Comparison of ENCODE assay signal across 9 mouse cellular contexts in the genomic region with DNA sequence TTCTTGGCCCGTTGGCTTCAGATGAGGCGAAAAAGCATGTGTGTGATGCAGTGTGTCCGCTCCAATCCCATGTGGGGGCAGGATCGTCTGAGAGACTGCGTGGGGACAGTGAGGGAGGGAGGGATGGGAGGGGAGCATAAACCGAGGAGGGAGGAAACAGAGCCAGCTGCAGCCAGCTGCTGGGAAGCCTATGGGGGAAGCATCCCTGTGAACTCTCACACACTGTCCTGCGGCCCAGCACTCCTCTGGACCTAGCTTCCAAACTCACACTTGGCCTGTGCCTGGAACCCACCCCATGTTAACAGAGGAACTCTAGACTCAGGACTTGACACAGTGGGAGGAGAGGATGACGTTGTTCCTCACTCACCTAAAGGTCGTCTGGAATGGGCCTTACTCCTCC. TPM values are rescaled to one million over a fixed set of nuclear protein-coding genes. Genes with fewer than 3 reads are reported as not detected.
DNase-seq lines count a peak whose midpoint lies in the region; ATAC-seq lines count a peak whose summit lies in the region.
"Had no signal": no experiment of that assay in that cellular context is flagged by ENCODE, and none has a peak within 500 bp of the region (broad histone marks: within the 10 kb centered on the region; RNA-seq: fewer than 3 reads in every experiment).

No protein-coding gene starts in this region.

- H3K9ac ChIP-seq in intestine, embryonic 14.5 days (ENCODE audit: low read length): no peak overlapping the region
- H3K9ac ChIP-seq in lung, embryonic 15.5 days: no peak overlapping the region; the same call in 1 of the 2 replicates

- peaks cover 18% of the 10 kb centered on the region for H3K4me1 ChIP-seq in intestine, embryonic 14.5 days (replicated peaks; ENCODE audit: control insufficient read depth, insufficient read depth, low read length)
- H3K4me1 ChIP-seq in lung, embryonic 15.5 days: peaks cover 29% of the 10 kb centered on the region

- DNase-seq in urinary bladder, postnatal 4 days (ENCODE audit: low spot score in 2 of 2): peak; percentile 71 to 77
- no peak for DNase-seq in urinary bladder, postnatal 25 days (ENCODE audit: low spot score)
- DNase-seq in intestine, embryonic 14.5 days (ENCODE audit: low spot score): peak; percentile 73
- DNase-seq in layer of hippocampus, adult 11-12 months (ENCODE audit: low spot score): no peak
- no peak for DNase-seq in thymus, postnatal 14 days
- DNase-seq in embryo, embryonic 11 days: no peak
- DNase-seq in retina, embryonic 14.5 days (ENCODE audit: low spot score): no peak

- peak; percentile 72 for ATAC-seq in intestine, embryonic 14.5 days (replicated peaks; ENCODE audit: low FRiP score, low TSS enrichment, low read depth)
- peak; percentile 85 for ATAC-seq in lung, embryonic 15.5 days (ENCODE audit: borderline replicate concordance, extremely low read depth, low FRiP score, low TSS enrichment)

- H3K36me3 ChIP-seq in intestine, embryonic 14.5 days (ENCODE audit: control insufficient read depth, insufficient read depth, low read length): peaks cover 13% of the 10 kb centered on the region
- H3K36me3 ChIP-seq in lung, embryonic 15.5 days: peaks cover 23% of the 10 kb centered on the region; the same call in 1 of the 2 replicates

- H3K27ac ChIP-seq in intestine, embryonic 14.5 days (ENCODE audit: low read depth): peak overlapping the region; percentile 92
- H3K27ac ChIP-seq in lung, embryonic 15.5 days: peak overlapping the region; percentile 81

- no peaks in the 10 kb centered on the region for H3K27me3 ChIP-seq in intestine, embryonic 14.5 days (replicated peaks; ENCODE audit: control insufficient read depth, insufficient read depth, low read length)
- no peaks in the 10 kb centered on the region for H3K27me3 ChIP-seq in lung, embryonic 15.5 days

- no peak overlapping the region for H3K4me3 ChIP-seq in intestine, embryonic 14.5 days (ENCODE audit: low read depth, low read length)
- H3K4me3 ChIP-seq in lung, embryonic 15.5 days: no peak overlapping the region
- H3K4me3 ChIP-seq: megakaryocyte, embryonic 14.5 days had no signal

- no peaks in the 10 kb centered on the region for H3K9me3 ChIP-seq in intestine, embryonic 14.5 days (ENCODE audit: control insufficient read depth, low read length)
- no peaks in the 10 kb centered on the region for H3K9me3 ChIP-seq in lung, embryonic 15.5 days
- H3K9me3 ChIP-seq: megakaryocyte, embryonic 14.5 days had no signal

- no peak overlapping the region for H3K4me2 ChIP-seq in intestine, embryonic 14.5 days (ENCODE audit: low read length)
- H3K4me2 ChIP-seq in lung, embryonic 15.5 days: no peak overlapping the region

- 33% methylated on average over 9 of the region's 9 CpGs for WGBS in intestine, embryonic 14.5 days
- WGBS in lung, embryonic 15.5 days: 48% methylated on average over 9 of the region's 9 CpGs

RNA-seq across cellular contexts. Expression of gene Nthl1, which starts 6.4 kb away (rescaled TPM):
- polyA plus RNA-seq in intestine, embryonic 14.5 days (2014; fragmentation: Nextera tagmentation; extraction: Ambion mirVana): 18.6 and 22.9 TPM in 2 replicates
- polyA plus RNA-seq in lung, embryonic 15.5 days (2015; fragmentation: Nextera tagmentation; extraction: Ambion mirVana): 17.2 and 19.6 TPM in 2 replicates

RNA-seq across cellular contexts. Expression of gene Tsc2, which starts 6.4 kb away (rescaled TPM):
- polyA plus RNA-seq in intestine, embryonic 14.5 days (2014; fragmentation: Nextera tagmentation; extraction: Ambion mirVana): 55.8 and 59.3 TPM in 2 replicates
- polyA plus RNA-seq in lung, embryonic 15.5 days (2015; fragmentation: Nextera tagmentation; extraction: Ambion mirVana): 48.2 and 53.5 TPM in 2 replicates

RNA-seq across cellular contexts. Expression of gene Slc9a3r2, which starts 11.3 kb away (rescaled TPM):
- polyA plus RNA-seq in intestine, embryonic 14.5 days (2014; fragmentation: Nextera tagmentation; extraction: Ambion mirVana): 51.7 and 58.2 TPM in 2 replicates
- 87.3 and 92.4 TPM in 2 replicates for polyA plus RNA-seq in lung, embryonic 15.5 days (2015; fragmentation: Nextera tagmentation; extraction: Ambion mirVana)

RNA-seq across cellular contexts. Expression of gene Npw, which starts 19.4 kb away (rescaled TPM):
- not detected in 2 replicates for polyA plus RNA-seq in intestine, embryonic 14.5 days (2014; fragmentation: Nextera tagmentation; extraction: Ambion mirVana)
- 2.1 and 2.3 TPM in 2 replicates for polyA plus RNA-seq in lung, embryonic 15.5 days (2015; fragmentation: Nextera tagmentation; extraction: Ambion mirVana)

RNA-seq across cellular contexts. Expression of gene Zfp598, which starts 30.6 kb away (rescaled TPM):
- 28.0 and 30.6 TPM in 2 replicates for polyA plus RNA-seq in intestine, embryonic 14.5 days (2014; fragmentation: Nextera tagmentation; extraction: Ambion mirVana)
- 21.2 and 22.2 TPM in 2 replicates for polyA plus RNA-seq in lung, embryonic 15.5 days (2015; fragmentation: Nextera tagmentation; extraction: Ambion mirVana)

Comparison
In these comparisons a context has a peak if more than half of its experiments do, and no peak if none do; other contexts are left out.
1. DNase-seq: peak in urinary bladder, postnatal 4 days (2 of 2) and intestine, embryonic 14.5 days (single experiment); none in urinary bladder, postnatal 25 days (single experiment), layer of hippocampus, adult 11-12 months (single experiment), thymus, postnatal 14 days (single experiment), embryo, embryonic 11 days (single experiment) and retina, embryonic 14.5 days (single experiment).